ENCODE assay signal across 8 mouse cellular contexts in genomic region chr11:29428774-29429173, GRCm38 (mm10). TPM values are rescaled to one million over a fixed set of nuclear protein-coding genes. Genes with fewer than 3 reads are reported as not detected.
DNase-seq lines count a peak whose midpoint lies in the region; ATAC-seq lines count a peak whose summit lies in the region.

No protein-coding gene starts in this region.

- ATAC-seq in frontal cortex, adult (ENCODE audit: low TSS enrichment), result peak; percentile 96

- DNase-seq in frontal cortex, postnatal 14 days (ENCODE audit: low spot score in 2 of 2), result no peak
- peak; percentile 83 for DNase-seq in 3T3-L1 (ENCODE audit: low read depth, low spot score)
- DNase-seq in cerebellum, adult 8-10 months, result peak; percentile 14
- peak; percentile 55 to 63 for DNase-seq in left cerebral cortex, adult 18-20 months (ENCODE audit: low spot score in 2 of 2)
- no peak for DNase-seq in spleen, postnatal 4 days (ENCODE audit: low spot score in 2 of 2)
- DNase-seq in urinary bladder, adult 2 months (ENCODE audit: low spot score), result no peak
- DNase-seq in spleen, adult 12 weeks (ENCODE audit: low spot score), result no peak

RNA-seq across cellular contexts. Expression of gene Ccdc88a, which starts 55.3 kb away (rescaled TPM):
- total RNA-seq in left cerebral cortex, adult 18-20 months (2021), result 10 to 100 TPM; 54.1 to 55.5 TPM
- polyA plus RNA-seq in urinary bladder, adult 2 months (2012; rRNA removed), result 6.0 and 6.1 TPM in 2 replicates

Comparison
In these comparisons a context has a peak if more than half of its experiments do, and no peak if none do; other contexts are left out.
1. DNase-seq: peak in 3T3-L1 (single experiment), cerebellum, adult 8-10 months (single experiment) and left cerebral cortex, adult 18-20 months (2 of 2); none in frontal cortex, postnatal 14 days (0 of 2), spleen, postnatal 4 days (0 of 2), urinary bladder, adult 2 months (single experiment) and spleen, adult 12 weeks (single experiment).